Mouse (Mus musculus) left cerebral cortex, adult 8-10 months (tissue): ENCODE results near the gene Hmgcr. TPM values are rescaled to one million over a fixed set of nuclear protein-coding genes. Genes with fewer than 3 reads are reported as not detected.
"Not testable (repeated sequence)": the region's sequence is repeated elsewhere in the genome, so short reads cannot be mapped to it uniquely, and the experiment has no call there.

ENCODE experiments used
- DNase-seq, 2 experiments: peaks; one replicate each; pipeline ENCODE4 v3.0.0; 2022; ENCODE audit warnings: low spot score in 2 of 2
- total RNA-seq, 4 experiments: library from RNA; stranded (reverse); gene quantifications; 2 replicates each; pipeline ENCODE4 v1.2.4; 2022

Hmgcr gene
- total RNA-seq, 4 experiments from 2014 or later: 129 to 171 (median 150) TPM

DNA sequence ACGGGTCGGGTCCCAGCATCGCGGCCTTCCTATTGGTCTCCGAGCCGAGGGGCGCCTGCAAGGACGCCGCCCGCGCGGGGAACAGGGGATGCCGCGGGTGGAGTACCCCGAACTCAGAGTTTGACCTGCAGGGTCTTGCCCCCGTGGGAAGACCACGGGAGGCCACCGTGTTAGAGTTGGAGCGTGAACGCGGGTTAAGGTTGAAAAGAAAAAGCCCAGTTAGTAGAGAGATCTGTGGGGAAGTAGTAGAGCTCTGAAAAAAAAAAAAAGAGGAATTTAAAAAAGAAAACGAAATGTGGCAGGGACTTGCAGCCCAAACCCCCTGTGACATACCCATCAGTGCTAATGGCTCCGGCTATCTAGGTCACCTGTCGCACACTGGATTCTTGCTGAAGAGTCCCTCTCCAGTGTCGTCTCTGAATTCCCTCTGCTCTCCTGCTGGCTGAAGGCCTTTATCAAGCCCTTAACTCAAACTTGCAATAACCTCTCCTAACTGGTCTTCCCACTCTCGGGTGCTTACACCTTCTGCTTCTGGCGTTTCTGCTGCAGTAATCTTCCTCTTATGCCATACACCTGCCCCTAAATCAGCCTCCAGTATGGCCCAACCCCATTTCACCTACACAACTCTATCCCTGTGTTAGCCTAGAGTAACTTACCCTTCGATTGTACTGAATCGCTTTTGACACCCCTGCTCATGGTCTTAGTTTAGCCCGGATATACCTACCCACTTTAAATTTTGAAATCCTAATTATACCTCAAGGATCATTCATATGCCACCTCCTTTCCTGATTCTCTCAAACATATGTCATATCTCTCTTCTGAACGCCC lies 556 bp upstream of the Hmgcr start:
- DNase-seq: no peak

DNA sequence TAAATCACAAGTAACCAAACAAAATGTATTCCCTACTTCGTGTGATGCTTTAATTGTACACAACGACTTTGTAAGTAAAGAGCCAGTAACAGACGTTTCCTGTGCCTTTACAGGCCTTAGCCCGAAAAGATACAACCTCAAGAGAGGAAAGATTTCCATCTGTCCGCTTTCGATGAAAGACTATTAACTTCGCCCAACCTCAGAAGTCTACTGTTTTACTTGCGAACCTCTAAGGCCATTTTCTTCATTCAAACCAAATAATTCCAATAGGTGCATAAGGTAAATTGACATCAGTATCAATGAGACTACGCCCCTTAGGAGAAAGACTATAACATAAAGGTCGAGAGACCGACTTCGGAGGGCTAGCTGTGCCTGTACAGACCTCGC lies 724 bp downstream of the Hmgcr start:
- no peak for DNase-seq

GRCm38 (mm10) chr13:96664419-96664974 lies 6.2 kb downstream of the Hmgcr start:
- no peak for DNase-seq

DNA sequence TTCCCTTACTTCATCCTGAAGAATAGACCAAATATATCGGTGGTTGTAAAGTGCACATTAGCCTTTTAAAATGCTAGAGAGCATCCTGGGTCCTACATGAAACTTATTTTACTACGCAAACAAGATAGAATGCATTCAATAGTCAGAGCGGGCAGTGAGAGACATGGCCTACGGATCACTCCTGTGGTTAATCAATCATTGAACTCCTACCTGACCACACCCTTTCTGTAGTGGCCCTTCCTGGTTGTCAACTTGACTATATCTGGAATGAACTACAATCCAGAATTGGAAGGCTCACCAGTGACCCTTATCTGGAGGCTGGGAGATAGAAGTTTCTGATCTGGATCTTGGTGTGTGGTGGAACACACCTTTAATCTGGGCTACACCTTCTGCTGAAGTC lies 7.6 kb downstream of the Hmgcr start:
- DNase-seq: not testable (repeated sequence)

DNA sequence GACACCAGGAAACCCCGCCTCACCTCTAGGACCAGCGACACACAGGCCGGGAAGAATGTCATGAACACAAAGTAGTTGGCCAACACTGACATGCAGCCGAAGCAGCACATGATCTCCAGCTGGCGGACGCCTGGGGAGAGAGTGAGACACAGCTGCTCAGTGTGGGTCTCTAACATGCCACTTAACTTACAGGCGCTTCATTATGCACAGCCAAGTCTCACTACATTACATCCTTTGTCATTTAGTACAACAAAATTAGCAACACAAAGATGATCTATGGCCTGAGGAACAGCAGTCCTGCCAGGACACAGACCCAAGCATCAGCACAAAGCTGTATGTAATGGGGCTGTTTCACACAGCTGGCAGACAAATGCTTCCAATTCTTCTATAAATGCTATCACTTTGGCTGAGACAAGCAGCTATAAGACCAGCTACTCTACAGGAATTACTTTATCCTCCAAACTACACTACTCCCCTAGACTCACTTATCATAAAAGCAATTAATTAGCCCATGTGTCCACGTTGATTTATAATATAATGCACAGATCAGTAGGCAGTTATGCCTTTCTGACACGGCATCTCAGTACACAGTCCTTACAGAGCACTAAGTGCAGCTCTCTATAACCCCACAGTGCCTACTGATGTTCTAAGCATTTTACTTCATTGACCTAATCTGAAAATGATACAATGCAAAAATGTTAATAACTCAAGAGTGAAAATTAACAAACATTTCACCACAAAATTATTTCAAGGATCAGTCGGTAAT lies 10.5 kb downstream of the Hmgcr start:
- no peak for DNase-seq

DNA sequence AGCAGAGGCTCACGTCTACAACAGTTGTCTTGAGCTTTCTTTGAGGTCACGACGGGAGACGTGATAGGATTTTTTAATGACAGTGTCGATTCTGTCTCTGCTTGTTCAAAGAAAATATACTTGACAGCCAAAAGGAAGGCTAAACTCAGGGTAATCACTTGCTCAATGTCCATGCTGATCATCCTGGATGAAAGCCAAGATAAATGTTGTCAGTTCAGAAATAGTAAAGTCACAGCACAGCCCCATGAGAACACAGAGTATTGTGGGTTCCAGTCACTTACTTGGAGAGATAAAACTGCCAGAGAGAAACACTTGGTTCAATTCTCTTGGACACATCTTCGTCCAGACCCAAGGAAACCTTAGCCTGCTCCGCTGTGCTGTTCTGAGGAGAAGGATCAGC lies 11.8 kb downstream of the Hmgcr start:
- no peak for DNase-seq

DNA sequence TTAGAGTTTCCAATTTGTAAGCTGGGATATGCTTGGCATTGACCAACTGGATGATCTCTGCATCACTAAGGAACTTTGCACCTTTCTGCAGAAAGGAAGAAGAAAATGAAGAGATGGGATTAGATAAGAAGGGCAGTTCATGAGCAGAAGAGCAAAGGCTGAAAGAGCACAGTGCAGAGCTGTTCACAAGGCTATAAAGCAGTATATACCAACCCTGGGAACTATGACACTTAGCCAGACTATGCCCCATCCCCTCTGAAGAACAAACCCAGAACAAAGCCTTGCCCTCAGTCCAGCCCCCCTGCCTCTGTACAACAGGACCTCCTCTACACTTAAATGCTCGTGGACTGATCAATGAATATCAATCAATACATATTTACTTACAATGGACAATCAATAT lies 14.1 kb downstream of the Hmgcr start:
- no peak for DNase-seq

DNA sequence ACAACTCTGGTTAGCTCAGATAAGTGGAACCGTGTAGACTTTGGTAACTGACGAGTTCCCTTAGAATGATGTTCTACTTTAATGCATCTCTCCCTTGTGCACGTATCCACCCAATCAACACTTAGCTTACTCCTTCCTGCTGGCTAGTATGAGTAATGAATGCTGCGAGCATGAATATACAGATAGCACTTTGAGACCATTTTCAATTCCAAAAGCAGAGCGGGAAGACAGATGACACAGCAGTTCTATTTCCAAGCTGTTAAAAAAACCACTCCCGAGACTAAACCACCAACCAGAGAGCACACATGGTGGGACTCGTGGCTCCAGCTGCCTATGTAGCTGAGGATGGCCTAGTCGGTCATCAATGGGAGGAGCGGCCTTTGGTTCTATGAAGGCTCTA lies 17.7 kb downstream of the Hmgcr start:
- DNase-seq: peak in 1 of 2 experiments; percentile 41

- no peak for DNase-seq
Measured at GRCm38 (mm10) chr13:96645822-96646221, 24.9 kb downstream of the Hmgcr start.

DNA sequence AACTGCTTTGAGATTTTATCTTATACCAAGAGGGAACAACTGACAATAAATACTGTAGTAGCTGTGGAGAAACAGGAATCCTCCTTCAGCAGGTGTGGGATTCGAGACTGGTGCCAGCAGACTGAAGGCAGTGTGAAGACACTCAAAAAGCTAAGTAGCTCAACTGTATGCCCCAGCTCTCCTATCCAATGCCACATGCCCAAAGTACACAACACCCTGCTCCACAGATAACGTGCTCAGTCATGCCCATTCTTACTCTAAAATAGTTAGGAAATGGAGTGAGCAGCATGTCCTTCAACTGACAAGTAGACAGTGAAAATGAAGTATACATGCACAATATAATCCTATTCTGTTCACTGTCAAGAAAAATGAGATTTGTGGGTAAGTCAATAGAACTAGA lies 26.6 kb downstream of the Hmgcr start:
- no peak for DNase-seq

- no peak for DNase-seq
Measured at GRCm38 (mm10) chr13:96630396-96630795, 40.3 kb downstream of the Hmgcr start.

DNA sequence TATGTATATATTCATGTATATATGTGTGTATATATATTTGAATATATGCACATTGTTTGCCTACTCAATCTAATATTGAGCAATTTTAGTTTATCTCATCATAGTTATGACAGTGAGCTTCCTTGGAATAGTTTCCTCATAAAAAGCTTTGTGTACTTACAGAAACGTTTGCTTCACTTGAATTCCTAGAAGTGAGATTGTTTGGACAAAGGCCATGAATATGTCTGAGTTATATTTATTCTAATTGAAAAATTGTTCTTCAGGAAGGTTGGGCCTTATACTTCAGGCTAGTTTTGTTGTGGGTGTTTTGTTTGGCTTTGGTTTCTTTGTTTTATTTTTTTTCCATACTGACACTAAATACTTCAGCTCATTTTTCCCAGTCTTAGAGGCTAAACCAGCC lies 49.8 kb downstream of the Hmgcr start:
- no peak for DNase-seq

GRCm38 (mm10) chr13:96614615-96615014 lies 56.1 kb downstream of the Hmgcr start:
- DNase-seq: no peak

GRCm38 (mm10) chr13:96604242-96604641 lies 66.5 kb downstream of the Hmgcr start:
- no peak for DNase-seq

- DNase-seq: no peak
Measured at GRCm38 (mm10) chr13:96599182-96599581, 71.6 kb downstream of the Hmgcr start.

Other genes with a start within 250 kb of the Hmgcr start
- 1 to 10 TPM in 1 of 4 experiments, under 1 TPM in 3; 0.24 to 1.1 (median 0.29) TPM for gene Ankdd1b, start 199.7 kb downstream of the Hmgcr start, total RNA-seq
- gene Gm17622, start 180.2 kb downstream of the Hmgcr start, total RNA-seq: not detected
- gene Polk, start 128.4 kb downstream of the Hmgcr start, total RNA-seq: 10 to 100 TPM; 12.8 to 15.2 (median 14.3) TPM
- gene Col4a3bp, start 128.3 kb downstream of the Hmgcr start, total RNA-seq: 10 to 100 TPM; 65.8 to 84.1 (median 71.5) TPM
- gene Ankrd31, start 77.3 kb upstream of the Hmgcr start, total RNA-seq: under 1 TPM; 0.12 to 0.44 (median 0.34) TPM